Mouse (Mus musculus): ENCODE measurements around the gene Phrf1.

- TF ChIP-seq POLR2A (IDR thresholded peaks at IDR 0.05; ENCODE audit: extremely low read depth, insufficient read depth, low read length): no peak
- no peak for TF ChIP-seq CTCF (IDR thresholded peaks at IDR 0.05; ENCODE audit: low read depth, low read length)
Measured at GRCm38 (mm10) chr7:141188733-141189132, 39.9 kb upstream of the Phrf1 start.

All from liver, adult 2 months (tissue).